Mouse (Mus musculus) bone marrow macrophage, adult 2 months (primary cell): ENCODE measurements around the gene Bysl.

Source experiments
- CTCF ChIP-seq: IDR thresholded peaks from 2 replicates; pipeline ENCODE4 v1.5.1; 2012; ENCODE audit warnings: low read depth, mild to moderate bottlenecking, low read length, moderate library complexity
- POLR2A ChIP-seq: IDR thresholded peaks from 2 replicates; pipeline ENCODE4 v1.6.1; 2012; ENCODE audit warnings: mild to moderate bottlenecking, low read depth, low read length, borderline replicate concordance

DNA sequence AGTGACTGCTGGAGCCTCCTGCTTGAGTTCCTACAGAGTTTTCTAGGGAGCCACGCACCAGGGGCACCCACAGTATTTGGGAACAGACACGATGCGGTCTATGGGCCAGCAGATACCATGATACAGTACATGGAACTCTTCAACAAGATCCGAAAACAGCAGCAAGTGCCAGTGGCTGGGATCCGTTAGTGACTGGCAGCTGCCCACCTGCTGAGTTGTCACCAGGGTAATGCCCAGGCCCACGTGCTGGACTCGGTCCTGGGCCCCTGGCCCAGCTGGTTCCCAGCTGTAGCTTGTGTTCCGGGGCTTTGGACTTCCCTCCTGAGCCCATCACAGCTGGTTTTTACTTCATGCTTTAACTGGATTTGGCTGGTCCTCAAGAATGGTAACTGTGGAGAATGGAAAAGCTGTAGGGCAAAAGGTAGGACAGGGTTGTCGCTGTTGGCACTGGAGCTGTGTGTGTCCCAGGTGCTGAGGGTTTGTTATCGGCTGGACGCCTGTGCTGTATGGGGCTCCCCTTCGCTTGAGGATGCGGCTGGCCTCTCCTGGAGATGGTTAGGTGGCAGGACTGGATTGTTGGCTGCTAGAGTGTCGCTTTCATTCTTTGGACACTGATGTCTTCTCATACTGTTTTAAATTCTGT is 11.7 kb upstream of the Bysl start:
- TF ChIP-seq CTCF (no peak), POLR2A (no peak)
